Mouse (Mus musculus) testis, adult 2 months (tissue): ENCODE data around the gene Defb25.

ENCODE experiments used
- CTCF ChIP-seq: fragments of 200-500 bp; IDR thresholded peaks from 2 replicates; pipeline ENCODE4 v1.5.1; 2012; ENCODE audit warnings: low read depth, mild to moderate bottlenecking, inconsistent platforms, low read length, moderate library complexity; ENCODE audit not compliant: control insufficient read depth, insufficient read depth, insufficient replicate concordance
- POLR2A ChIP-seq: fragments of 200-500 bp; IDR thresholded peaks from 2 replicates; pipeline ENCODE4 v1.6.1; 2012; ENCODE audit warnings: low read depth, mild to moderate bottlenecking, inconsistent platforms, low read length, moderate library complexity; ENCODE audit not compliant: control insufficient read depth

DNA sequence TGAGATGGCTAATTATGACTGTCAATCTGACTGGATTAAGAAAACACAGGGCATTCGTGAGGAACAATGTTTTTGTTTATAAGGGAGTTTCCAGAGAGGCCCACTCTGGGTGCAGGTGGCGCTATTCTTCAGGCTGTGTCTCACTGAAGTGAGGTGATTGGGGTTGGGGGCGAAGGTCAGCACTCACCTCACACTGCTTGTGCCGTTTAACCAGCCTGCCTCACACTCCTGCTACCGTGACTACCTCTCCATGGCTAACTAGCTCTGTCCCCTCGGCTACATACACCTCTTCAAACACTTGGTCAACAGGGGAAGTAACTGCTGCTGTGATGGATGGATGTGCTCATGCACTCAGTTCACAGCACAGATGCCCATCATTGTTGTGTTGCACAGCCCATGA, 33.8 kb downstream of the Defb25 start:
- TF ChIP-seq POLR2A: no peak
- no peak for TF ChIP-seq CTCF
